Mouse (Mus musculus): Measurements from ENCODE around the gene Marveld1.

The Marveld1 gene

DNA sequence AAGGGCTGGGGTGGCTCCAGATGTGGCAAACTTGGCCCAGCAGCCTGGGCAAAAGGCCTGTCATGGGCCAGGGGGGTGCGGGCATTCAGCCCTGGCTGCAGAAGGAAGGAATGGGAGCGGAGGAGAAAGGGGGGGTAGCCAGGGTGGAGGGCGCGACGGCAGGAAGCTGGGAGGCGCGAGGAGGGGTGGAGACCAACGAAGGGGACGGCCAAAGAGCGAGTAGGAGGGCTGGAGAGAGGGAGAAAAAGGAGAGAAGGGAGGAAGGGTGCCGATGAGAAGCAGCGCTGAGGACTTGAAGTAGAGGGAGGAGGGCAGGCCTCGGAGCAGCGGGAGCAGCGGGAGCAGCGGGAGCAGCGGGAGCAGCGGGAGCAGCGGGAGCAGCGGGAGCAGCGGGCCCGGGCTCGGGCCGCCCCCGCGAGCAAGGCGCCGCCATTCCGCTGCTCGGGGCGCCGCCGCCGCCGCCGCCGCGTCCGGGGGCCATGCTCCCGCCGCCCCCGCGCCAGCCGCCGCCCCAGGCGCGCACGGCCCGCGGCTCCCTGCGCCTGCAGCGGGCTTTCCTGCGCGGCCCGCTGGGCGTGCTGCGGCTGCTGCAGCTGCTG is at the start of gene Marveld1:
Gene Marveld1, plus strand, starts transcription at position 231 of the 599 bp plus-strand sequence.
- peak in 1 of 2 experiments; percentile 52 for DNase-seq (ENCODE audit: low spot score in 2 of 2)

DNA sequence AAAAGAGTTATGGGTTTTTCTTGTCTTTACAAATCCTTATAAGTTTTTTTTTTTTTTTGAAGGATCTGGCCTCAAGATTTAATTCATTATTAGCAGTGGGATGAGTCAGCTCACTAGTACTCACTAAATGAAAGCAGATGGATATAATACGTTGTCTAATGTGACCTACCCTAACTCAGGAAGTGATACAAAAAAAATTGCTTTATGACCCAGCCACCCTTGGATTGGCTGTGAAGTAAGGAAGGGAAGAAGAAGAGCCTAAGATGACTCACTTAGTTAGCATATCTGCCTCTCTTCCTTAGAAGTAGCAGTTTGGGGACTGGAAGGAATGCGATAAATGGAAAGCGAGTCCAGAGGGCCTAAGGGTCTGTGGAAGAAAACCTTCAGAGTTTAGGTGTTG is 47.8 kb upstream of the Marveld1 start:
- no peak for DNase-seq (ENCODE audit: low spot score in 2 of 2)

DNA sequence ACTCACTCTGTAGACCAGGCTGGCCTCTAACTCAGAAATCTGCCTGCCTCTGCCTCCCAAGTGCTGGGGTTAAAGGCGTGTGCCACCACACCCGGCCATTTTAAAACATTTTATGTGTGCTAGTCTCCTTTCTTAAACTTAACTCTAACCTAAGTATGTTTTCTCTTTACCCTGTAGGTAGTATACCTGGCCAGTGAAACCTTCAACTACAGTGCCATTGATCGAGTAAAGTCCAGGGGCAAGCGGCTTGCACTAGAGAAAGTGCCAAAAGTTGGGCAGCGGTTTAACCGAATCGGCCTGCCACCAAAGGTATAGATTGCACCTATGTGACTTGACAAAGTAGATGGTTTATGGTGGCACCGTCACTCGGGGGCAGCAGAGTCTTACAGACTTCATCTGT is 42.5 kb upstream of the Marveld1 start:
- DNase-seq (ENCODE audit: low spot score in 2 of 2) = no peak

DNA sequence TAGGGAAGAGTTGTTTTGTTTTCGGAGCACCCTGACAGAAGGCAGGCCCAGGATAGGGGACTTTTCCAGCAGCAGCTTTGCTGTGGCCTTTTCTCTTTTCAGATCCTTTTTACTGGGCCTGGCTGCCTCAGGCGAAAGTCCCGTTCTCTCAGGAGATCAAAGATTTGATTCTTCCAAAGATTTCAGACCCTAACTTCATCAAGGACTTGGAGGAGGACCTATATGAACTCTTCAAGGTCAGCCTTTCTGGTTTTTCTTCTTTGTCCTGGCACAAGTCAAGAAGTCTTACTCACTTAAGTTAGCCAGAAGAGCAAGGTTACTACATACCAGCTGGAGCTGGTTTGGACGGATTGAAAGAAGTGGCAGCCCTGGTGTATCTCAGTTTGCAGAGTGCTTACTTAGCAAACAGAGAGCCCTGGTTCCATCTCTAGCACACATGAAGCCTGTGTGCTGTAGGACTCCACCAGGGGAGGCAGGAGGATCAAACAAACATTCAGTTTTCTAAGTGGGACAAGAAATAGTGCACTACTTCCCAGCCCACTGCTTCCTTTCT is 31.3 kb upstream of the Marveld1 start:
- no peak for DNase-seq (ENCODE audit: low spot score in 2 of 2)

DNA sequence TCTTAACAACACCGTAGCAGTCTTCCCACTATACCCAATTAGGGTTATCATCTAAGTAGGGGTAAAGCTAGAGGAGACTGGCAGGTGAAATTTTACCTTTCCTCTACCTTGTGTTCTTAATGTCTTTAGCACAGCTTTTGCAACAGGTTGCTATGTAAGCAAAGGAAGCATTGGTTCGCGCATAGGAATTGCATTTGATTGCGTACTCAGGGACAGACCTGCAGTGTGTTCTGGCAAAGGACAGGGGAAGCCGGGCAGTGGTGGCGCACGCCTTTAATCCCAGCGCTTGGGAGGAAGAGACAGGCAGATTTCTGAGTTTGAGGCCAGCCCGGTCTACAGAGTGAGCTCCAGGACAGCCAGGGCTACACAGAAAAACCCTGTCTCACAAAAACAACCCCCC is 29.1 kb upstream of the Marveld1 start:
- no peak for DNase-seq (ENCODE audit: low spot score in 2 of 2)

DNA sequence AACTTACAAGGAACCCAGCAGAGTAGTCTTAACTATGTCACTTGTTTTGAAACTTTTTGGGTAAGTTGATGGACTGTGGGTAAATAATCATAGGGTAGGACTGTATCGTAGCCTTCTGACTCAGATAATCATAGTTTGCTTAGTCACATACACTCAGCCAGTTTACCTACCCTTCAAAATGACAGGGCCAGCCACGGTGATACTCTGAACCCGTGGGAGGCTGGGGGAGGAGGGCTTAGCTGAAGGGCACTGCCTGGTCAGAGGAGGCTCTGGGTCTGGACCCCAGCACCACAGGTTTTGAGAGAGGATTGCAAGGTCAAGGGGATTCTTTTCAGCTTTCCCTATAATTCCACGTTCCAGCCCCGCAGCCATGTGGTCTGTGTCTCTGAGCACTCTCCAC is 28.6 kb upstream of the Marveld1 start:
- no peak for DNase-seq (ENCODE audit: low spot score in 2 of 2)

DNA sequence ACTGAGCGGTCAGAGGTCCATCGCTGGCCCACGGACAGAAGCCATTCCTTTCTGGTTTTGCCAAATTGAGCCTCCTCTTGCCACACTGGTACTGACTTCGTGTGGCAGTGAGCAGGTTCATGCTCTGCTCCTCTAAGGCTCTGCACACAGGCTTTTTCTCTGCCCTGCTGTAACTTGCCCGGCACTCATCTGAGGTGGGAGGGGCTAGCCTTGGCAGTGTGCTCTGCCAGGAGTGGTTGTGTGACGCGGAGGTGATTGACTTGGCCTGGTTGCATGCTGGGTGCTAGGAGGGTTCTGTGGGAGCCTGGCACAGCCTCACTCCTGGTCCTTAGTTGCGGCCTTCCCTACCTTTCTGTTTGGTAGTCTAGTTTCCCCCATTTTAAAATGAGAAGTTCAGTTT is 26.7 kb upstream of the Marveld1 start:
- no peak for DNase-seq (ENCODE audit: low spot score in 2 of 2)

DNA sequence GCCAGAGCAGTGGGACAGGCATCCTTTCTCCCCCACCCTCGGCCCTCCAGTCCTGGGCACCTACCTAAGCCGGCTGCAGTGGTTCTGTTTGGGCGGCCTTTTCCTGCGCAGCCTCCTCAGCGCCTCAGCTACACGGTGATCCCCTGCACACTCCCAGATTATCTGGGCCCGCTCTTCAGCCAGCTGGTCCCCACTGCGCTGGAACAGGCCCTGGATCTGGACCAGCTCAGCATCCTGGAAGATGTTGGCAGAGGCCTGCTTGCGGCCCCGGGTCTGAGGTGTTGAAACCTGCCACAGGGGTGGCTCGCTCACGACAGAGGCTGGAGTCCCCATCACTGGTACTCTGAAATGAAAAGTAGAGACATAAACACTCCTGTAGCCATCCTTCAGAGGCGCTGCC is 22.5 kb upstream of the Marveld1 start:
- DNase-seq (ENCODE audit: low spot score in 2 of 2) = no peak

DNA sequence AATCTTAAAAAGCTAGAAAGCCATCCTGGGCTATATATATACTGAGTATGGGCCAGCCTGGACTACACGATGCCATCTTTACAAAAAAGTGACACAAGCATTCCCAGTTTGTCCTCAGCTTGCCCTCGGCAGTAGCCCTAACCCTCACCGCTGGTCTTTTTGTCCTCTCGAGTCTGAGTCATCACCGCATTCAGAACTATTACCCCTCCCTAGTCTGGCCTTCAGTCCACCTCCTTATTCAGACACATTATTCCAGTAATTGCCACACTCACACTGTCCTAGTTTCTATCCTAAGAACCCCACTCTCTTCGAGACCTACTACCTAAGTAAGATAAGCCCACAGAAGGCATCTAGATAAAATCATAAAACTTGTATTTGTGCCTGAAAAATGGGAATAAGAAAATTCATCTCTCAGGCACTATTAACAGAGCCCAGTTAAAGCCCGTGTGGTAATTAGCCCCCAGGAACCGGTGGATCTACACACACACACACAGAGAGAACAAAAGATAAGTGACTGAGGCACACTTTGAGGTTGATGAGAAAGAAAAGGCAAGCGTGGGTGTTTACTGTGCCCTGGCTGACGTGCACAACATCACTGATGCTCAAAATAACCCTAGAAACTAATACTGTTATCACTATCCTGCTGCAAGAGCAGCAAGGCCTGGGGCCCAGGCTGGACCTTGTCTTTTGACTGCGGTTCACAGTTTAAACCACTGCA is 21.5 kb upstream of the Marveld1 start:
- DNase-seq (ENCODE audit: low spot score in 2 of 2) = no peak

DNA sequence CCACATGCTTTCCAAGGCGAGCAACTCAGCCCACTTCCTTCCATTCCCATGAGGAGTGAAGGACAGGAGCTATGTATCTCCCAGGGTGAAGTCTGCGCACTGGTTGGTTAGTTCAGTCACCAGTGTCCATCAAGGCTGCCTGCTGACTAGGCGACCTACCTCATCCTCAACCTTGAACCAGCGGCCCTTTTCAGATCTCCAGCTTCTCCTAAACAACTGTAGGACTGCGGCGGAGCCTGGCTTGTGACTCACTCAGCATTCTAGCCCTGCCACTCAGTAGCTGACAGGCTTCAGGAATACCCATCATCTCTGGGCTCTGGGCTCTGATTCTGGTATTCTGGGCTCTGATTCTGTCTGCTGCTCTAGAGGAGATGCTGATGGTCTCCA is 21.0 kb upstream of the Marveld1 start:
- no peak for DNase-seq (ENCODE audit: low spot score in 2 of 2)

DNA sequence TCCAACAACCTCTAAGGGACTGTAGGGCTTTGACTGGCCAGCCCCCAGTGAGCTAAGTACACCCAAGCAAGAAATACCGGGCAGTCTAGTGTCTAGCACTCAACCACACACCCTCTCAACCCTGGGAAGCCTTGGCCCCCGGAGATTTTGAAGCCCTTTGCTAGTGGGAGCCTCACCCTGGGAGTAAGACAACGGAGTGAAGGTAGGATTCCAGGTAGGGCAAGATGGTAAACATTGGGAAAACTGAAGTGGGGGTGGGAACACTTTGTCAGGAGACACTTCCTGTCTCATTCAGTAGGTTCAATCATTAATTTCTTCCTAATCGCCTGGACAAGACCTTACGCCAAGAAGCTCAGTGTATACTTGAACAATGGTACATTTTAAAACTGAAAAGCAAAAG is 20.2 kb upstream of the Marveld1 start:
- no peak for DNase-seq (ENCODE audit: low spot score in 2 of 2)

DNA sequence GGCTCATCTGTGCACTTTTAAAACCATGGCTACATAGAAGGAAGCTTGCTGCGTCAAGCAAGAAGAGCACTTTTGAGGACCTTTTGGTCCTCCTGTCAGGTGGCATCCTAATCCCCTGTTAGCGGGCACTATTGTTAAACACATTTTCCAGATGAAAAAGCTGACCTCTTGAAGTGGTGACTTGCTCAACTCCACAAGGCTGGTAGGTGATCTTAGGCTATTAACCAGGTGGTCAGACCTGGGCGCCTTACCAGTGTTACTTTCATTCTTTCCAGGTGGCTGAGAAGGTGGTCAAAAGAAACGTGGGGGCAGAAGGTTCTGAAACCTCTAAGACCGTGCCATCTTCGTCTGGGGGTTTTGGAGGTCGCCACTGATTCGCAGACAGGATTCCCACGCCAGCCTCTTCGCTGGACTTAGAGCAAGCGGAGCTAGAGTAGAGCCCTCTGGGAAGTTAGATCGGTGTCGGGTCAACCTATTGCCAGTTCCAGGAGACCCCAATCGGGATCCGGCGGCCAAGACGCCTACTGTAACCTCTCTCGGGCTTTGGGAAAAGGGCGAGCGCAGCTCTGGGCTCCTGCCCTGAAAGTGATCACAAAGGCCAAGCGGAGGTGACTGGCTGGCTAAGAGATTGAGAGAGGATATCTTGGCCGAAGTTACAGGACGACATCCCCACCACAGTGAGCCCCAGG is 19.0 kb upstream of the Marveld1 start:
- no peak for DNase-seq (ENCODE audit: low spot score in 2 of 2)

DNA sequence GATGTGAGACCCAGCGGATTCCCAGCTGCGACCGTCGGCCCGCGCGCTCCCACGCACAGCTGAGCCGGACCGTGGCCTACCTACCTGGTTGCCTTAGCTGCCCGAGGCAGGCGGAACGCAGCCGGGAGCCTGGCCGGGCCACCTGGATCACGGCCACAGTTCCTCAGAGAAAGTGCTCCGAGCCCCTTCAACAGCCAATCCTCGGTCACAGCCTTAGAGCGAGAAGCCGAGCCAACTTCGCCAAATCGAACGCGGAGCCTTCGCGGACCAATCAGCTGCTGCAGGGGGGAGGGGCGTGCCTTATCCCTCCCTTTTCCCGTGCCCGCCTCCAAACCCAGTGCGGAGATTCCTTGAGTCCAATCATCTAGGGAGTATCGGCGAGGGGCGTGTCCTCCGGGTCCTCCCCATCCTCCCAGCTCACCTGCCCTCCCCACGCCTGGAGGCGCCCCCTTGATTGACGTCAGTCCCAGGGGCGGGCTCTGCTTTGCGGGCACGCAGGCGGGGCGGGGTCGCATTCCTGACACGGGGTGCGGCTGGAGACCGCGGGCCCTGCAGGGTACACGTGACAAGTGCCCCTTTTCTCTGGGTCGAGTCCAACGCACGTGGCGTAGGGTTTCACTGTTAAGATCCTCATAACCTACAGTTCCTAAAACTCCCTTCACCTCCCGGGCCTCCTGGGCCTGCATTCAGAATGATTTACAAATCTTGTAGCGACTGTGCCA is 18.3 kb upstream of the Marveld1 start, which contains the start of gene Avpi1:
Gene Avpi1, minus strand, starts transcription at position 273 of the 722 bp plus-strand sequence.
- peak; percentile 97 to 98 for DNase-seq (ENCODE audit: low spot score in 2 of 2)

DNA sequence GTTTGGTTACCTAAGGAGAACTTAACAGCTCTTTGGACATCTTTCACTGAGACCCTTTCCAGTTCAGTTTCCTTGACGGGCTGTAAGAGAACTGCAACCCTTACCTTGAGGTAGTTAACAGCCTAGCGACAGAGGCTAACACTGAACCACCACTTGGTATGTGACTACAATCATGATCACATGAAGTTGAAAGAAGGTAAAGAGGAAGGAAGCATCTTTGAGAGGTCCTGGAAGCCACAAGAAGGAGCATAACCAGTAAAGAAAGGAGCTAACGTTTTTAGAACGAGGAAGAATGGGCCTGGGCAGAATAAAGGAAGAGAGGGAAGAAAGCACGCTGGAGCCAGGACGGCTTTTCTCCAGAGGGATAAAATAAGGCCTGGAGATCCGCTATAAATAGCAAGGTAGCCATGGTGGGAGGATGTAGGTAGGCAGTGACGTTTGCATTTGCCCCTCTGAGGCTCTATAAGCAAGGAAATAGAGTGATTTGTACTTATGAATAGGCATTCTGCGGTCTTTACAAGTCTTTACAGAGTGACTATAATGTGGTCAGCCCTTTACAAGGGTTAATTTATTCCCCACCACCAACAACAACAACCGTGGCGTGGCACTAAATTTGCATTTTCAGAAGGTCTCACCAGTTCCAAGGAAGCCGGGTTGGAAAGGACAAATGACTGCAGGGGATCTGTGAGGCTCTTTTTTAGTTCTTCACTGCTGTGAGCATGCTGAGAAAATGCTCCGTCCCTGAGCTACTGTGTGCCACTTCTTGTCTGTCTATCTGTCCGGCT is 17.5 kb upstream of the Marveld1 start:
- DNase-seq (ENCODE audit: low spot score in 2 of 2) = no peak

DNA sequence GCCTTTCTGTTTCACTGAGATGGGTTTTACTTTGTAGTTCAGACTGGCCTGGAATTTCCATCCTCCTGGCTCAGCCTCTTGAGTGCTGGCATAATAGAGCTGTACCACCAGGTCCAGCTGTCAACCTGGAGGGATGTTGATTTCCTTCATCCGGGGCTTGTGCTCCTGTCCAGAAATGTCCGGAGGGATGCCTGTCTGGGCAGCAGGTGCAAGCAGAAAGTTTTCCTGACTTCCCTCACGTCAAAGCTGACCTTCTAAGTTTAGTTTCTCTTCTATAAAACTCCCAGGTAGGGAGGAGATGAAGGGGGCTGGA is 16.9 kb upstream of the Marveld1 start:
- no peak for DNase-seq (ENCODE audit: low spot score in 2 of 2)

DNA sequence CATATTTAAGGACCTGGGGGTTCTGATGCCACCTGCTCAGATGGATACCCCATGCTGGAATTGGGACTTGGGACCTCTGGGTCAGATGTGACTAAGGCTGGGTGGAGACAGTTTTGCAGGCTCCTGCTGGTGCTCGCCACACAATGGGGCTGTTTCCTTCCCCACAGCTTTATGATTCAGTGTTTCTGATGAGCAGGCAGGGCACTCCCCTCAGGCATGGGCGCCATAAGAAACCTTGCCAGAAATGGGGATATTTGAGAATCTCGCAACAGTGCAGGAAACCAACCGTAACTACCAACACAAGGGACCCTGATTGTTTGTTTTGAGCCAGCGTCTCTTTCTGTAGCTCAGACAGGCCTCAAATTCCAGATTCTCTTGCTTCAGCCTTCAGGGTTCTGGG is 16.1 kb upstream of the Marveld1 start:
- no peak for DNase-seq (ENCODE audit: low spot score in 2 of 2)

DNA sequence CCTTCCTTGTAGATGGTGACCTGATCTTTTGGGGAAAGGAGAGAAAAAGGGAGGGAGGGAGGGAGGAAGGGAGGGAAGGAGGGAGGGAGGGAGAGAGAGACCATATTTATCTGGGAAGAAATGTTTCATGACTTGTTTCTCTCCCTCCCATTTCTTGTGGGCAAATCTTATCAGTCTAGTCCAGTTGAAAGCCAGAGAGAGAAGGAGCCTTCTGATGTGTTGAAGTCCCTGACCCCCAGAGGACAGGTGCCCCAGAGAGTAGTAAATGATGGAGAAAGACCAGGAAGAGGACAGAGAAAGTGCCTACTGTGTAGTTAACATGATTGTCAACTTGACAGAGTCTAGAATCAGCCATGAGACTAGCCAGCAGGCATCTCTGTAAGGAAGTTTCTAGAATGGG is 12.1 kb upstream of the Marveld1 start:
- no peak for DNase-seq (ENCODE audit: low spot score in 2 of 2)

DNA sequence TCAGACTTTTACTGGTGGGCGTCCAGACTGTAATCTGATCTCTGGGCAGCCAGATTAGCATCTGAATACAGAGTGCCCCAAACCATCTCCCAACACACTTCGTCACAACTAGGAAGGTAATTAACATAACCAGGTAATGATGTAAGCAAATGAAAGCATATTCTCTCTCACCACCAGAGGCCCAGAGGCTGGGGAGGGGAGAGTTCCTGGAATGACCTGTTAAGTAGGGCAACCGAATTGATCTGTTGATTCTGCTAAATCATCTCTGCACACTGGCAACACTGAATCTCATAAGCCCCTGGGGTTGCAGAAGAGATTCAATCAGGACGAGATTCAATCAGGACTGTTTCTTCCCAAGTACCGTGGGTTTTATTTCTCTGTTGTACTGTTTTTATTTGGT is 11.1 kb upstream of the Marveld1 start:
- DNase-seq (ENCODE audit: low spot score in 2 of 2) = no peak

DNA sequence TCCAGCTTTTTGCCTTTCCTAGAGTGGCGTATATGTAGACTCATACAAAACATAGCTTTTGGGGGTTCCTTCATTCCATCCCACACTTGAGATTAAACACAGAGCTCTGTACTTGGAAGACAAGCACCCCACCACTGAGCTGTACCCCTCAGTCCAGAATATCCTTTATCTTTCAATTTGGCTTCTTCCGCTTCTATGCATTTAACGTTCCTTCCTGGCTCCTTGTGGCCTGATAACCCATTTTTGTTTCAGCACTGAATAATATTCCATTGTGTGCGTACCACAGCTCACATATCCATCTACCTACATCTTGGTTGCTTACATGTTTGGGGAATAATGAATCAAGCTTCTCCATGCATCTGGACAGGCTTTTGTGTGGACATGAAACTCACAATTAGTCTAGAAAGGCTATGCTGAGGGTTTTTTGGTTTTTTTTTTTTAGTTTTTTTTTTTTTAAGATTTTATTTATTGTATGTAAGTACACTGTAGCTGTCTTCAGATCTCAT is 10.0 kb upstream of the Marveld1 start:
- no peak for DNase-seq (ENCODE audit: low spot score in 2 of 2)

DNA sequence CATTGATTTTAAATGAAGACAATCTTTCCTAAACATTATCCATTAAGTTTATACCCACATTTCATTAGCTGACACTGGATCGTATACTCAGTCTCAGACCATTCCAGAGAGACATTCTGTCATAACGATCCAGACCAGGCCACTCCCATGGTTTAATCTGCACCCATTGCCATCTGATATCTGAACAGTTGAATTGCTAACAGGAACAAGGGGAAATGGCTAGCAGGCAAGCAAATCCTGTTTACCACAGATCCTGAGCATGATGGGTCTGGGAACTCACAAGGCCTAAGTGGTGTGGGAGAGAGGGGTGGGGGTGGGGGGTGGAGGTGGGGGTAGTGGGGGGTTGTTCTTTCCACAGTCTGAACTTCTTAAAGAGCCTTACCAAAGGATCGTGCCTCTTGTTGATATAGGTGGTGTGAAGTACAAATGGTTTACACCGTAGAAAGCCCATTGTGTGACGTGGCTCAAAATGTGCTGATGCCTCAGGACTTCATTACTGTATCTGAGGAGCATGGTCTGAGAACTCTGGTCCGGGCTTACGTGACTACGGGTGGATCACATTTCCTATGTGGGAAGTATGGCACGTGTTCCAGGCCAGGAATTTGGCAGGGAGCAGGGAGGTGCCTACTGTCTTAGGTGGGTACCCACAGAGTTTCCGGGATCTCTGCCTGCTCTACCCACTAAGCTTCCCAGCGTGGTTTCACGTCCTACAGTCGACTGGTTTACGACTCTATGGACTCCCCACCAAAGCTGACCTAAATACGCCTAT is 8.5 kb upstream of the Marveld1 start:
- DNase-seq (ENCODE audit: low spot score in 2 of 2) = no peak
